Mouse (Mus musculus) lung, postnatal 0 days (tissue): ENCODE measurements around the gene Tmem52b.

Source experiments
- CTCF ChIP-seq: IDR thresholded peaks from 2 replicates; pipeline ENCODE4 v1.5.1; 2016; ENCODE audit warnings: antibody characterized with exemption, mild to moderate bottlenecking
- EP300 ChIP-seq: IDR thresholded peaks from 2 replicates; pipeline ENCODE4 v1.6.1; 2016; ENCODE audit warnings: antibody characterized with exemption, mild to moderate bottlenecking, control low read depth

DNA sequence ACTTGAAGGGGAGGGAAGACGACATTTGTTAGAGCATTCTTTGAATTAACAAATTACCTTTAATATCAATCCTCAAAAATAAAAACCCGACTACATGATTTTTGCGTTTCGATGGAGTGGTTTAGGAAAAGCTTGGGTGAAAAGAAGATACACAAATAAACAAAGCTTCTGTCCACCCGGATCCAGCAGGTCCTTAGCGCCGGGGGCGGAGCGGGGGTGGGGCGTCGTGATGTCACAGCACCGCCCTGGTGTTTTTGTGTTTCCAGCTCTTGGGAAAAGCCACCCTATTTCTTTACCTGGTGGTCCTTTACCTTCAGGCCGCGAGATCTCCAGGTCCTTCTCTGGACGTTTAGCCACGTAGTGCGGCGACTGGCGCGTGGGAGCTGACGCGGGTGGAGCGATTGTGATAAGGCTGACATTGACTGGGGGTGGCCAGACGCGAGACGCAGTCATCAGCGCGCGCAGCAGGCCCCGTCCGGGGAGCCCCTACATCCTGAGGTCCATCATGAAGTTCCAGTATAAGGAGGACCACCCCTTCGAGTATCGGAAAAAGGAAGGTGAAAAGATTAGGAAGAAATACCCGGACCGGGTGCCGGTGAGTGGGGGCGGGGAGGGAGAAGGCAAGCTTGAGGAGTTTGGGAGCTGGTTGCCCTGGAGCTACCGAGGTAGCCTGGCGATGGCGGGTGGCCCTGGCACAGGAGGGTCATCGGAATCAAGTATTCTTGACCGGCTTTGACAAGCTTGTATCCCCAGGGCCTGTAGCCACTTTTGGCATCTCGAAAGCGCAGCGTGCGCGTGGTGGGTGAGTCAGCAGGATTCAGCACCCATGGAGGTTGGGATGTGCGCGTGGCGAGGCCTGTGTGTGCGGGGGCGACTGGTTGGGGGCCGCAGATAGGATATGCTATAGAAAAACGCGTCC lies 20.8 kb downstream of the Tmem52b start, which contains the start of gene Gabarapl1:
- no peak for TF ChIP-seq CTCF
- TF ChIP-seq EP300, result no peak
